Mouse (Mus musculus): ENCODE results near the gene Ucn.

- TF ChIP-seq CTCF (IDR thresholded peaks at IDR 0.05; ENCODE audit: insufficient read depth, low read length): no peak
- TF ChIP-seq POLR2A (IDR thresholded peaks at IDR 0.05; ENCODE audit: borderline replicate concordance, extremely low read depth, low read depth, low read length): no peak
These were observed 40.7 kb upstream of the Ucn start for GRCm38 (mm10) chr5:31179301-31179765.
